Comparison of ENCODE assay signal across 9 mouse cellular contexts in the genomic region with DNA sequence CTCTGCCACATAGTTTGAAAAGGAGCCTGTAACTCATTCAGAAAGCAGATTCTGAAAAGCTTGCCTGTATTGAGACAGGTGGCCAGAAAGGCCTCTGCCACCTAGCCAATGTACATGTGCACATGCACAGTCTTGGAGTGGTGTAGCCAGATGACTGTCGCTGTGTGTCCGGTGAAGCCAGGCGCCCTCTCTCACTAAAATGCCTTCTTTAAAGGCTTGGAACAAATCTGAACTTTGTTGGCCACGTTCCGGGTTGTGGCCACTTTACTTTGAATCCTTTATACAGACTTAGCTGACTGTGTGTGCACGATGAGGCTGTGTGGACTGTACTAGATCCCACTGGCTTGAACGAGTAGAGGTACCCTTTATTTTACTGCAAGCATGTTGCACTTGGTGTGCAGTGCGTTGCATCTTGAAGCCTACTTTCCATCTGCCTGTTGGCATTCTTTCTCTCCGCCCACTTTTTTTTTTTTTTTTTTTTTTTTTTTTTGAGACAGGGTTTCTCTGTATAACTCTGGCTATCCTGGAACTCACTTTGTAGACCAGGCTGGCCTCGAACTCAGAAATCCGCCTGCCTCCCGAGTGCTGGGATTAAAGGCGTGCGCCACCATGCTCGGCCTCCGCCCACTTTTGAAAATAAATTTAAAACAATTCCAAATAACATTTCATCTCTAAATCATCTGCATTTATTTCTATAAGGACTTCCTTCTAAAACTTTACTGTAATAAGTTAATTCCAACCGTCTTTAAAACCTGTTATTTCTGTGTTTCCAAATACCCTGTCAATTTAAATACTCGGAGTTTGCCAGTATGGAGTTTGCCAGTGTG. TPM values are rescaled to one million over a fixed set of nuclear protein-coding genes. Genes with fewer than 3 reads are reported as not detected.
A peak's percentile ranks its signal among the peaks of the same experiment; 100 is the strongest.
DNase-seq lines count a peak whose midpoint lies in the region; ATAC-seq and TF ChIP-seq lines count a peak whose summit lies in the region.
"Had no signal": no experiment of that assay in that cellular context is flagged by ENCODE, and none has a peak within 500 bp of the region (broad histone marks: within the 10 kb centered on the region; RNA-seq: fewer than 3 reads in every experiment).

No protein-coding gene starts in this region.

- H3K79me2 ChIP-seq in macrophage (ENCODE audit: inconsistent target): peaks cover 49% of the 10 kb centered on the region

- 42% methylated on average over 18 of the region's 18 CpGs for WGBS in bone marrow, adult 2 months
- 62% methylated on average over 18 of the region's 18 CpGs for WGBS in forebrain, embryonic 10.5 days
- 55% methylated on average over 18 of the region's 18 CpGs for WGBS in intestine, embryonic 16.5 days
- WGBS in macrophage (ENCODE audit: missing documents): 50% methylated on average over 17 of the region's 18 CpGs

- no peak overlapping the region for H3K27ac ChIP-seq in bone marrow, adult 2 months (ENCODE audit: control insufficient read depth, insufficient read depth, low read depth, low read length, poor library complexity)
- H3K27ac ChIP-seq in forebrain, embryonic 10.5 days: peak overlapping the region; percentile 98
- peak overlapping the region; percentile 100 for H3K27ac ChIP-seq in intestine, embryonic 16.5 days (ENCODE audit: low read length)
- peak overlapping the region; percentile 75 for H3K27ac ChIP-seq in macrophage

- peak overlapping the region; percentile 97 for H3K9ac ChIP-seq in intestine, embryonic 16.5 days (ENCODE audit: low read depth, low read length)

- no peak for TF ChIP-seq CTCF in bone marrow, adult 2 months (IDR thresholded peaks at IDR 0.05; ENCODE audit: control insufficient read depth, insufficient read depth, low read length)

- peaks cover 46% of the 10 kb centered on the region for H3K4me1 ChIP-seq in megakaryocyte, embryonic 14.5 days
- H3K4me1 ChIP-seq in bone marrow, adult 2 months (ENCODE audit: control insufficient read depth, insufficient read depth, low read length): no peaks in the 10 kb centered on the region; the same call in 1 of the 2 replicates
- H3K4me1 ChIP-seq in forebrain, embryonic 10.5 days: peaks cover 14% of the 10 kb centered on the region
- peaks cover 3% of the 10 kb centered on the region; the same call in 1 of the 2 replicates for H3K4me1 ChIP-seq in intestine, embryonic 16.5 days (ENCODE audit: control insufficient read depth, insufficient read depth, low read length)

- TF ChIP-seq POLR2A in bone marrow, adult 2 months (IDR thresholded peaks at IDR 0.05; ENCODE audit: borderline replicate concordance, control insufficient read depth, low read depth, low read length): no peak

- no peak for ATAC-seq in megakaryocyte, adult 5-6 weeks (ENCODE audit: poor library complexity, severe bottlenecking)
- no peak for ATAC-seq in intestine, embryonic 16.5 days

- peak overlapping the region; percentile 96 for H3K4me3 ChIP-seq in megakaryocyte, embryonic 14.5 days (replicated peaks)
- H3K4me3 ChIP-seq in bone marrow, adult 2 months (replicated peaks; ENCODE audit: control insufficient read depth, low read depth, low read length): peak overlapping the region; percentile 95
- peak overlapping the region; percentile 96 for H3K4me3 ChIP-seq in forebrain, embryonic 10.5 days
- peak overlapping the region; percentile 92 for H3K4me3 ChIP-seq in intestine, embryonic 16.5 days (ENCODE audit: low read length)
- peak overlapping the region; percentile 98 for H3K4me3 ChIP-seq in macrophage (ENCODE audit: inconsistent target)

- no peaks in the 10 kb centered on the region for H3K27me3 ChIP-seq in megakaryocyte, embryonic 14.5 days (replicated peaks)
- no peaks in the 10 kb centered on the region for H3K27me3 ChIP-seq in forebrain, embryonic 10.5 days (ENCODE audit: poor library complexity, severe bottlenecking)
- H3K27me3 ChIP-seq in intestine, embryonic 16.5 days (replicated peaks; ENCODE audit: control insufficient read depth, insufficient read depth, low read length): no peaks in the 10 kb centered on the region

- peaks cover 59% of the 10 kb centered on the region for H3K36me3 ChIP-seq in megakaryocyte, embryonic 14.5 days (replicated peaks; ENCODE audit: low read length)
- H3K36me3 ChIP-seq in forebrain, embryonic 10.5 days (replicated peaks): peaks cover 60% of the 10 kb centered on the region
- peaks cover 6% of the 10 kb centered on the region for H3K36me3 ChIP-seq in intestine, embryonic 16.5 days (ENCODE audit: control insufficient read depth, insufficient read depth, low read length)
- H3K36me3 ChIP-seq in macrophage (ENCODE audit: inconsistent target): peaks cover 26% of the 10 kb centered on the region

- no peak for DNase-seq in forebrain, embryonic 10.5 days (ENCODE audit: extremely low spot score, low spot score)
- peak; percentile 26 for DNase-seq in thymus, postnatal 25 days
- no peak for DNase-seq in layer of hippocampus, adult 8-10 months (ENCODE audit: low spot score in 2 of 2)

- peak overlapping the region; percentile 86 for H3K4me2 ChIP-seq in intestine, embryonic 16.5 days (ENCODE audit: low read depth, low read length)

- no peaks in the 10 kb centered on the region for H3K9me3 ChIP-seq in megakaryocyte, embryonic 14.5 days
- no peaks in the 10 kb centered on the region for H3K9me3 ChIP-seq in forebrain, embryonic 10.5 days
- no peaks in the 10 kb centered on the region for H3K9me3 ChIP-seq in intestine, embryonic 16.5 days (ENCODE audit: control insufficient read depth, low read length)

RNA-seq across cellular contexts. Expression of a gene that starts 1.0 kb away (rescaled TPM):
- polyA plus RNA-seq in megakaryocyte, embryonic 14.5 days (2012; ENCODE audit: insufficient read depth, low replicate concordance): 1.5 TPM in 1 of 2 replicates, not detected in the other
- total RNA-seq in megakaryocyte, adult 5-6 weeks (2015): 41.2 and 45.8 TPM in 2 replicates
- 19.2 and 21.1 TPM in 2 replicates for total RNA-seq in megakaryocyte, adult 5-6 weeks (2017)
- polyA plus RNA-seq in bone marrow, adult 2 months (2011; ENCODE audit: insufficient read depth, insufficient read length, low replicate concordance, missing spikeins): 8.0 and 16.3 TPM in 2 replicates
- 40.8 and 42.6 TPM in 2 replicates for polyA plus RNA-seq in forebrain, embryonic 10.5 days (2016; fragmentation: Nextera tagmentation; extraction: Ambion mirVana)
- polyA plus RNA-seq in intestine, embryonic 16.5 days (2015; fragmentation: Nextera tagmentation; extraction: Ambion mirVana): 64.3 and 66.2 TPM in 2 replicates
- total RNA-seq in macrophage (2018; cell fraction: chromatin; rRNA removed): 10 to 100 TPM in 16 of 26 experiments, 1 to 10 TPM in 10; 6.8 to 30.2 (median 15.4) TPM
- 10 to 100 TPM; 26.8 to 38.2 (median 33.2) TPM for total RNA-seq in macrophage (2018; cell fraction: cytosol; rRNA removed)
- total RNA-seq in macrophage (2018; cell fraction: nucleus; rRNA removed): 10 to 100 TPM; 12.5 to 38.2 (median 17.8) TPM
- polyA plus RNA-seq in macrophage (2018): 39.5 to 52.5 TPM (median 47.8 TPM) in 3 replicates
- 10 to 100 TPM; 19.4 to 24.4 (median 21.6) TPM for total RNA-seq in layer of hippocampus, adult 8-10 months (2022)

RNA-seq across cellular contexts. Expression of a gene that starts 1.1 kb away (rescaled TPM):
- 33.9 TPM in 1 of 2 replicates, not detected in the other for polyA plus RNA-seq in megakaryocyte, embryonic 14.5 days (2012; ENCODE audit: insufficient read depth, low replicate concordance)
- 118 and 124 TPM in 2 replicates for total RNA-seq in megakaryocyte, adult 5-6 weeks (2015)
- total RNA-seq in megakaryocyte, adult 5-6 weeks (2017): 126 and 153 TPM in 2 replicates
- polyA plus RNA-seq in bone marrow, adult 2 months (2011; ENCODE audit: insufficient read depth, insufficient read length, low replicate concordance, missing spikeins): 51.2 and 112 TPM in 2 replicates
- polyA plus RNA-seq in forebrain, embryonic 10.5 days (2016; fragmentation: Nextera tagmentation; extraction: Ambion mirVana): 196 and 206 TPM in 2 replicates
- 84.2 and 91.4 TPM in 2 replicates for polyA plus RNA-seq in intestine, embryonic 16.5 days (2015; fragmentation: Nextera tagmentation; extraction: Ambion mirVana)
- total RNA-seq in macrophage (2018; cell fraction: chromatin; rRNA removed): 10 to 100 TPM in 25 of 26 experiments, 1 to 10 TPM in 1; 7.8 to 73.2 (median 30.9) TPM
- total RNA-seq in macrophage (2018; cell fraction: cytosol; rRNA removed): 10 to 100 TPM; 15.5 to 31.4 (median 21.4) TPM
- total RNA-seq in macrophage (2018; cell fraction: nucleus; rRNA removed): 10 to 100 TPM in 24 of 26 experiments, 1 to 10 TPM in 2; 9.0 to 66.7 (median 21.4) TPM
- 23.8 to 55.0 TPM (median 49.3 TPM) in 3 replicates for polyA plus RNA-seq in macrophage (2018)
- 10 to 100 TPM; 30.2 to 39.8 (median 36.8) TPM for total RNA-seq in layer of hippocampus, adult 8-10 months (2022)

RNA-seq across cellular contexts. Expression of a gene that starts 19.1 kb away (rescaled TPM):
- polyA plus RNA-seq in megakaryocyte, embryonic 14.5 days (2012; ENCODE audit: insufficient read depth, low replicate concordance): not detected in 2 replicates
- not detected in 2 replicates for total RNA-seq in megakaryocyte, adult 5-6 weeks (2015)
- total RNA-seq in megakaryocyte, adult 5-6 weeks (2017): not detected in 2 replicates
- not detected in 2 replicates for polyA plus RNA-seq in bone marrow, adult 2 months (2011; ENCODE audit: insufficient read depth, insufficient read length, low replicate concordance, missing spikeins)
- polyA plus RNA-seq in forebrain, embryonic 10.5 days (2016; fragmentation: Nextera tagmentation; extraction: Ambion mirVana): 0.09 TPM in 2 replicates
- polyA plus RNA-seq in intestine, embryonic 16.5 days (2015; fragmentation: Nextera tagmentation; extraction: Ambion mirVana): 1.0 and 1.4 TPM in 2 replicates
- total RNA-seq in macrophage (2018; cell fraction: chromatin; rRNA removed): under 1 TPM in 1 of 26 experiments, not detected in 25; 0.19 TPM
- not detected for total RNA-seq in macrophage (2018; cell fraction: cytosol; rRNA removed)
- under 1 TPM in 1 of 26 experiments, not detected in 25; 0.25 TPM for total RNA-seq in macrophage (2018; cell fraction: nucleus; rRNA removed)
- polyA plus RNA-seq in macrophage (2018): 0.04 TPM in 1 of 3 replicates, not detected in the others
- total RNA-seq in layer of hippocampus, adult 8-10 months (2022): 1 to 10 TPM; 8.4 to 8.6 (median 8.5) TPM

RNA-seq across cellular contexts. Expression of a gene that starts 22.2 kb away (rescaled TPM):
- polyA plus RNA-seq in megakaryocyte, embryonic 14.5 days (2012; ENCODE audit: insufficient read depth, low replicate concordance): not detected in 2 replicates
- total RNA-seq in megakaryocyte, adult 5-6 weeks (2015): not detected in 2 replicates
- not detected in 2 replicates for total RNA-seq in megakaryocyte, adult 5-6 weeks (2017)
- not detected in 2 replicates for polyA plus RNA-seq in bone marrow, adult 2 months (2011; ENCODE audit: insufficient read depth, insufficient read length, low replicate concordance, missing spikeins)
- polyA plus RNA-seq in forebrain, embryonic 10.5 days (2016; fragmentation: Nextera tagmentation; extraction: Ambion mirVana): 0.47 TPM in 1 of 2 replicates, not detected in the other
- 0.53 TPM in 1 of 2 replicates, not detected in the other for polyA plus RNA-seq in intestine, embryonic 16.5 days (2015; fragmentation: Nextera tagmentation; extraction: Ambion mirVana)
- total RNA-seq in macrophage (2018; cell fraction: chromatin; rRNA removed): not detected
- not detected for total RNA-seq in macrophage (2018; cell fraction: cytosol; rRNA removed)
- total RNA-seq in macrophage (2018; cell fraction: nucleus; rRNA removed): not detected
- not detected in 3 replicates for polyA plus RNA-seq in macrophage (2018)
- total RNA-seq in layer of hippocampus, adult 8-10 months (2022): not detected
- polyA plus RNA-seq: frontal cortex, adult 2 months had no signal

RNA-seq across cellular contexts. Expression of a gene that starts 43.7 kb away (rescaled TPM):
- polyA plus RNA-seq in megakaryocyte, embryonic 14.5 days (2012; ENCODE audit: insufficient read depth, low replicate concordance): 1.1 TPM in 1 of 2 replicates, not detected in the other
- total RNA-seq in megakaryocyte, adult 5-6 weeks (2015): 60.1 and 66.0 TPM in 2 replicates
- 39.4 and 40.6 TPM in 2 replicates for total RNA-seq in megakaryocyte, adult 5-6 weeks (2017)
- 29.8 and 60.4 TPM in 2 replicates for polyA plus RNA-seq in bone marrow, adult 2 months (2011; ENCODE audit: insufficient read depth, insufficient read length, low replicate concordance, missing spikeins)
- polyA plus RNA-seq in forebrain, embryonic 10.5 days (2016; fragmentation: Nextera tagmentation; extraction: Ambion mirVana): 101 and 105 TPM in 2 replicates
- polyA plus RNA-seq in intestine, embryonic 16.5 days (2015; fragmentation: Nextera tagmentation; extraction: Ambion mirVana): 72.9 and 77.8 TPM in 2 replicates
- total RNA-seq in macrophage (2018; cell fraction: chromatin; rRNA removed): 100 to 1,000 TPM; 191 to 456 (median 315) TPM
- 10 to 100 TPM; 22.9 to 41.0 (median 32.8) TPM for total RNA-seq in macrophage (2018; cell fraction: cytosol; rRNA removed)
- total RNA-seq in macrophage (2018; cell fraction: nucleus; rRNA removed): 100 to 1,000 TPM; 107 to 284 (median 168) TPM
- 31.6 to 42.0 TPM (median 38.7 TPM) in 3 replicates for polyA plus RNA-seq in macrophage (2018)
- total RNA-seq in layer of hippocampus, adult 8-10 months (2022): 10 to 100 TPM; 51.0 to 63.6 (median 56.1) TPM
